Mouse (Mus musculus) liver, embryonic 11.5 days (tissue): ENCODE results near the gene Cd22. TPM values are rescaled to one million over a fixed set of nuclear protein-coding genes. Genes with fewer than 3 reads are reported as not detected.

ENCODE experiments used
- ATAC-seq: fragments of 200-750 bp; cut with Nextera tagmentation; replicated peaks from 2 replicates; pipeline ENCODE4 v1.8.0; 2017; ENCODE audit warnings: moderate number of reproducible peaks, mild to moderate bottlenecking, moderate TSS enrichment, moderate library complexity; ENCODE audit not compliant: low FRiP score
- DNase-seq: peaks from one replicate; pipeline ENCODE4 v3.0.0-alpha.2; 2017; ENCODE audit warnings: low spot score
- H3K27ac ChIP-seq: fragments of 300-500 bp; sonication (generic); 2 replicates; pipeline ENCODE4 v1.5.1; 2014; ENCODE audit warnings: mild to moderate bottlenecking, low read depth, low read length, control low read depth
- H3K27me3 ChIP-seq: fragments of 300-500 bp; sonication (generic); replicated peaks from 2 replicates; pipeline ENCODE4 v1.6.1; 2014; ENCODE audit warnings: low read length, mixed read lengths; ENCODE audit not compliant: control insufficient read depth, insufficient read depth
- H3K36me3 ChIP-seq: fragments of 300-500 bp; sonication (generic); 2 replicates; pipeline ENCODE4 v1.6.1; 2014; ENCODE audit warnings: mild to moderate bottlenecking, low read length, moderate library complexity, mixed read lengths; ENCODE audit not compliant: control insufficient read depth, insufficient read depth
- H3K4me1 ChIP-seq: fragments of 300-500 bp; sonication (generic); replicated peaks from 2 replicates; pipeline ENCODE4 v1.6.1; 2014; ENCODE audit warnings: low read length, mixed read lengths; ENCODE audit not compliant: control insufficient read depth, insufficient read depth
- H3K4me2 ChIP-seq: fragments of 300-500 bp; sonication (generic); 2 replicates; pipeline ENCODE4 v1.6.1; 2014; ENCODE audit warnings: mild to moderate bottlenecking, control low read depth, moderate library complexity
- H3K4me3 ChIP-seq: fragments of 300-500 bp; sonication (generic); 2 replicates; pipeline ENCODE4 v1.5.1; 2014; ENCODE audit warnings: low read depth, low read length, control low read depth
- H3K9ac ChIP-seq: fragments of 300-500 bp; sonication (generic); 2 replicates; pipeline ENCODE4 v1.6.1; 2014; ENCODE audit warnings: low read depth, low read length, control low read depth
- H3K9me3 ChIP-seq: fragments of 300-500 bp; sonication (generic); 2 replicates; pipeline ENCODE4 v1.6.1; 2016; ENCODE audit warnings: low read length, inconsistent platforms, mixed read lengths; ENCODE audit not compliant: control insufficient read depth
- WGBS: fragments of 180-500 bp; shearing (Covaris S2); extraction: QIAGEN DNeasy Blood & Tissue Kit; methylation state at CpG from one replicate; pipeline ENCODE4 v1.1.7; 2014; 5-methylcytosine and 5-hydroxymethylcytosine counted together
- polyA plus RNA-seq: library from polyadenylated mRNA; unstranded; fragments of >200 nt; fragmentation: Nextera tagmentation; extraction: Ambion mirVana; gene quantifications from 2 replicates; pipeline ENCODE4 v1.2.1, GENCODE M21; 2014

Cd22 gene
- polyA plus RNA-seq, 1 experiment from 2014 or later = 0.07 TPM

DNA sequence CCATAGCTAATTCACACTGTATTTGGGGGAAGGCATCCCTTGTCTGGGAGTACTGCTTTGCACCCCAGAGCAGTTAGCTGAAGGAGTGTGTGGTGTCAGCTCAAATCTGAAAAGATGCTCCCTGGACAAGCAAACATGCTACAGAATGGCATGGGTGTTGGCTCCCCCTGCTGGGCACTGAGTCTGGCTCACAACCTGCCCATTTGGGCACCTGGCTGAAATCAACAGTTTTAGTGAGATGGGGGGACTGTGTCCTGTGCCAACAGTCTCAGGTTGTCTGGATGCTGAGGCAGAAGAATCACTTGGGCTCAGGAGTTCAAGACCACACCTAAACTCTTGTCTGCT lies 20.9 kb downstream of the Cd22 start:
- H3K4me2 ChIP-seq = no peak overlapping the region
- no peaks in the 10 kb centered on the region for H3K9me3 ChIP-seq
- DNase-seq = peak; percentile 62
- no peak overlapping the region for H3K9ac ChIP-seq
- H3K4me3 ChIP-seq = no peak overlapping the region
- peaks cover 3% of the 10 kb centered on the region; the same call in 1 of the 2 replicates for H3K4me1 ChIP-seq
- H3K27ac ChIP-seq = no peak overlapping the region
- no peaks in the 10 kb centered on the region for H3K36me3 ChIP-seq
- no peak for ATAC-seq
- no peaks in the 10 kb centered on the region for H3K27me3 ChIP-seq

DNA sequence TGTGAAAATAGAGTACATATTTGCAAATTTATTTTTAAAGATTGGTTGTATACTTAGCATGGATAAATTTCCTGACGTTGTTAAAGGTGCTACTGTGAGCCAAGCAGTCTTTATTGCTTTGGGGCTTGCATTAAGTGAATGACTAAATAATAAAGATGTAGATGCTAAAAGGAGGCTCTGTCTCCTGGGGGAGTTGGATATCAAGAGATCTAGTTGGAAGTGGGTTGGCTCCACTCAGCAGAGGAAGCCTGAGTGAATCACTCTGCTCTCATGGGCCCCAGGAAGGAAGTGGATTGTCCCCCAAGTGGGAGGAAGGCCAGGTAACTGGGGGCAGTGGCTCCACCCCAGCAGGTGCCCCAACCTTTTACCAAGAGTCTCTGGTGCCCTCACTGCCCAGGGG lies 22.4 kb downstream of the Cd22 start:
- no peak for ATAC-seq
- 60% methylated on average over 1 of the region's 1 CpGs for WGBS
- H3K9me3 ChIP-seq = no peaks in the 10 kb centered on the region

DNA sequence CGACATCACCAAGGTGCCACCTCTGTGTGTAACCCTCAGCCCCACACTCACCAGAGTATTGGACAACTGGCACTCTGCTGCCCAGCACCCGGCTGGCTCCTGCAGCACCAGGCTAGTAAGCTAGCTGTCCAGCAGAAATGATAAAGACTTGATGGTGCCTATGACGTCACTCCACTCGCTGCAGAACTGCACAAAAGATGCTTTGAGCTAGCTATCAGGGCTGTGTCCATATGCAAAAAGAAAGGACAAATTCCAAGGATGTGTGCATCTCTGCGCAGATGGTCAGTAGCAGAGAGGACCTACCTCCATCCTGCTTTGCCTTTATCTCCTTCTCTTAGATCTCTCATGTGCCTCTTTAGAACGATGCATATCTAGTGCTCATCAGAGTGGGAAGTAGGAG lies 24.1 kb downstream of the Cd22 start, which contains the start of gene Ffar3:
Gene Ffar3 (minus strand): TSS at position 101 of the 400 bp plus-strand sequence.
- no peak within 1 kb of the TSS for H3K9ac ChIP-seq
- no peaks in the 10 kb centered on the region for H3K36me3 ChIP-seq
- DNase-seq = no peak
- peaks cover 3% of the 10 kb centered on the region; the same call in 1 of the 2 replicates for H3K4me1 ChIP-seq
- H3K27ac ChIP-seq = no peak within 1 kb of the TSS
- WGBS = 69% methylated on average over 6 of the region's 6 CpGs
- H3K27me3 ChIP-seq = no peaks in the 10 kb centered on the region
- no peaks in the 10 kb centered on the region for H3K9me3 ChIP-seq
- H3K4me2 ChIP-seq = no peak within 1 kb of the TSS
- no peak within 1 kb of the TSS for H3K4me3 ChIP-seq
- no peak for ATAC-seq

More for the DNA sequence above, 22.4 kb downstream of the Cd22 start:
- Histone ChIP-seq H3K4me1 (peaks cover 3% of the 10 kb centered on the region; the same call in 1 of the 2 replicates), H3K4me2 (no peak overlapping the region), H3K27me3 (no peaks in the 10 kb centered on the region), H3K4me3 (no peak overlapping the region), H3K9ac (no peak overlapping the region), H3K27ac (no peak overlapping the region), H3K36me3 (no peaks in the 10 kb centered on the region)
- DNase-seq = no peak

DNA sequence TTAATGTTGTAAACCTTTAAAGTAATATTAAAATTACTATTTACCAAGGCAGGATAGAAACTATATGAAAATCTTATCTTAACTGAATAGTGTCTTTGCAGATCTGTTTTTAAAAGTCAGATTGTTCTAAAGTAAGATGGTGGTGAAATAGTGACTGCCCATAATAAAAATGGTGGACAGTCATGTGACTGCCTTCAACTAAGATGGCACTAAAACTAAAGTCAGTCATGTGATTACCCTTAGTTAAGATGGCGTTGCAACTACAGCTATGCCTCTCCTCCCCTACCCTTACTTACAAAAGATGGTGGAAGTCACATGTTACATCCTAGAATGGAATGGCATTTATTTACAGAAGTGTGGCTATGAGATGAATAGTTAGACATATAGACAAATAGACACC lies 28.7 kb downstream of the Cd22 start:
- Histone ChIP-seq H3K4me2 (no peak overlapping the region), H3K4me3 (no peak overlapping the region), H3K27me3 (no peaks in the 10 kb centered on the region), H3K27ac (no peak overlapping the region), H3K9ac (no peak overlapping the region), H3K9me3 (no peaks in the 10 kb centered on the region), H3K36me3 (no peaks in the 10 kb centered on the region), H3K4me1 (no peaks in the 10 kb centered on the region)
- DNase-seq = no peak
- 84% methylated on average over 1 of the region's 1 CpGs for WGBS
- no peak for ATAC-seq

DNA sequence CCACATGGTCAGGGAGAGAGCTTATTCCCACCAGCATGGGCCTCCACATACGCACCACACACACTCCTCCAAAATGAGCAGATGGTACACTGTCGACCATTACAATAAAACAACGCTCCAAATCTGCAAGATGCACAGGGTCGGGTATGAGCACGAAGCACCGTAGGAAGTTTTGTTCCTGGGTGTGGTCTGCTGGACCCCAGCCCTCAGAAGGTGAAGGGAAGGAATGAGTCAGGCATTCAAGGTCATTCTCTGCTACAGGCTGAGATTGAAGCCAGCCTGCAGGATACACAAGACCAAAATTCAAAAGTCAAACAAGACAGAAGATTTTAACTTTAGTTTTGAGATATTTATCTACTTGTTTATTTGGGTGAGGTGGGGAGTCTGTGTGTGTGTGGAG lies 32.2 kb downstream of the Cd22 start:
- no peak overlapping the region for H3K9ac ChIP-seq
- DNase-seq (no peak), ATAC-seq (no peak)
- H3K27me3 ChIP-seq = no peaks in the 10 kb centered on the region
- no peaks in the 10 kb centered on the region for H3K9me3 ChIP-seq
- WGBS = 69% methylated on average over 6 of the region's 6 CpGs
- H3K4me2 ChIP-seq = no peak overlapping the region
- no peak overlapping the region for H3K4me3 ChIP-seq
- H3K36me3 ChIP-seq = no peaks in the 10 kb centered on the region
- H3K27ac ChIP-seq = no peak overlapping the region
- no peaks in the 10 kb centered on the region; the same call in none of the 2 replicates for H3K4me1 ChIP-seq

DNA sequence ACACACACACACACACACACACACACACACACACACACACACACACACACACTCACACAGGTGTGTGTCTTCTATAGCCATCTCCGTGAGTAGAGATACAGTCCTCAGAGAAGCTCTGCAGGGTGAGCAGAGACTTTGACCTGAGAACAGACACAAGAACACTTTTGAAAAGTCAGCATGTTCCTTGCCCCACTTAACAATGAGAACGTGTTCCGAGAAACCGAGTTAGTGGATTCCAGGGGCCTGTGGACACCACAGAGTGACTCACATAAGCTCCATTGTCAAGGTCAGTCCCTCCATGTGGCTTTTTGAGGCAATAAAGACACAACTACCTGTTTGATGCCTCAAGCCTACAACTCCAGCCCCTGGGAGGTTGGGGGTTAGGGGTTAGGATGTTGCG lies 32.8 kb downstream of the Cd22 start:
- Histone ChIP-seq H3K27me3 (no peaks in the 10 kb centered on the region), H3K9ac (no peak overlapping the region), H3K36me3 (no peaks in the 10 kb centered on the region), H3K4me3 (no peak overlapping the region), H3K4me1 (no peaks in the 10 kb centered on the region; the same call in none of the 2 replicates), H3K9me3 (no peaks in the 10 kb centered on the region), H3K4me2 (no peak overlapping the region), H3K27ac (no peak overlapping the region)
- ATAC-seq (no peak), DNase-seq (no peak)
- 83% methylated on average over 5 of the region's 5 CpGs for WGBS

DNA sequence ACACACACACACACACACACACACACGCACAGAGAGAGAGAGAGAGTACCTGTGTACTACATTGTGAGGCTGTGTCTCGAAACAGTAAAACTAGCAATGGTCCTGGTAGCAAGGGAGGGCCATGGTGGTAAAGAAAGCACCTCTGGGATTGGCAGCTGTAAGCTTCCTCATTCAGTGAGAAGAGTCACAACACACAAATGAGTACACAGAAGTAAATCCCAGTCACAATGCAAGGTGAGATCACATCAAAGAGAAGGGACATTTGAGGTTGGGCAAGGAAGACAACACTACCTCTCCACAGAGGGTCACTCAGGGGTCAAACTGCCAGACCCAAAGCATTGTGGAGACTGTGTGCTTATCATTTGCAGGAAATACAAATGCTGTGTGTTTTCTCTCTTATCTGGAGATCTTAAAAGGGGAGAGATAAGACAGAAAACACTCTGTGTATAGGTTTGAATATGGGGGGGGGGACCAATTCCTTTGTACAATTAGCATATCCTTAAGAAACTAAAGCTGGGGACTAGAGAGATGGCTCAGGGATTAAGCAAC lies 33.6 kb downstream of the Cd22 start:
- no peaks in the 10 kb centered on the region for H3K9me3 ChIP-seq
- no peaks in the 10 kb centered on the region for H3K27me3 ChIP-seq
- no peak for ATAC-seq
- no peak overlapping the region for H3K27ac ChIP-seq
- H3K9ac ChIP-seq = no peak overlapping the region
- no peaks in the 10 kb centered on the region; the same call in none of the 2 replicates for H3K4me1 ChIP-seq
- H3K4me3 ChIP-seq = no peak overlapping the region
- 62% methylated on average over 2 of the region's 2 CpGs for WGBS
- no peak overlapping the region for H3K4me2 ChIP-seq
- no peaks in the 10 kb centered on the region for H3K36me3 ChIP-seq
- no peak for DNase-seq

DNA sequence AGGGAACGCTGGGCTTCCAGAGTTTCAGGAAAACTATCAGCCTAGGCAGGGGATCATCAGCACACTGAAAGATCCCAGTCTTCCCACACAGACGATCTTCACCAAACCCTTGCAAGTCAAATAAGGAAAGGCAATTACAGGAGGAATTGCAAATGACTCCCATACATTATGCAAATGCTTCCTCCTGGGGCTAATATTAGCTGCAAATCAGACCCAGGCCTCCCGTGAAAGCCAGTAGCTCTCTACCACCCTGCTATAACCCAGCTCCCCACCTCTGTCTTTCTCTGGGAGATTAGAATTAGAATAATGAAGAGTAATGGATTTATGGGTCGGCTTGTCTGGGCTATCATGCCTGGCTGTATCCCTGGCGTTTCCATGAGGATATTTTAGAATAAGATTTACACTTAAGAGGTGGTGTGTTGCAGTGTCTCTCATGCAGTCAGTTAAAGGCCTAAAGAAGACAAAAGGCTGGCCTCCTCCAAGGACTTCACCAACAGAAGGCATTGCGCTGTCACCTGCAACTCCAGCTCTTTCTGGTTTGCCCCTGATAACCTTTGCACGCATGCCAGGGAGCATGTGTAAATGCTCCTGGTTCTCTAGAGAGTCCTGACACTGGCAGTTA lies 35.4 kb downstream of the Cd22 start:
- no peak for ATAC-seq
- no peaks in the 10 kb centered on the region for H3K36me3 ChIP-seq
- no peak overlapping the region for H3K27ac ChIP-seq
- no peaks in the 10 kb centered on the region for H3K27me3 ChIP-seq
- H3K9me3 ChIP-seq = no peaks in the 10 kb centered on the region
- no peaks in the 10 kb centered on the region; the same call in none of the 2 replicates for H3K4me1 ChIP-seq
- no peak overlapping the region for H3K4me2 ChIP-seq
- H3K4me3 ChIP-seq = no peak overlapping the region
- DNase-seq = no peak
- H3K9ac ChIP-seq = no peak overlapping the region
- 42% methylated on average over 7 of the region's 7 CpGs for WGBS

DNA sequence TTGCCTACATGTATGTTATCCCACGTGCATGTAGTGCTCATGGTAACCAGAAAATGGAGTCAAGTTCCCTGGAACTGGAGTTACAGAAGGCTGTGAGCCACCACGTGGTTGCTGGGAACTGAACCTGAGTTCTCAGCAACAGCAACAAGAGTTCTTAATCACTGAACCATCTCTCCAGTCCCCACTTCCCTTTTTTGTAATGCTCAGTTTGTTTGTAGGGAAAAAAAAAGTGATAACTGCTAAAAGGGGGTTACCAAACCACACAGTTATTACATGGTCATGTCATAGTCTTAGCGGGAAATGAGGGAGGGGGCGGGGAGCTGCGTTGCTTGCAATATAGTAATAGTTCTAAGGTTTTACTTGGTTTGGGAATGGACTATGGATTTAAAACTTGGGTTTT lies 38.0 kb downstream of the Cd22 start:
- Histone ChIP-seq H3K4me2 (no peak overlapping the region), H3K9me3 (no peaks in the 10 kb centered on the region), H3K27me3 (no peaks in the 10 kb centered on the region), H3K4me1 (no peaks in the 10 kb centered on the region; the same call in none of the 2 replicates), H3K9ac (no peak overlapping the region), H3K36me3 (no peaks in the 10 kb centered on the region), H3K4me3 (no peak overlapping the region), H3K27ac (no peak overlapping the region)
- DNase-seq (no peak), ATAC-seq (no peak)
- WGBS = 54% methylated on average over 5 of the region's 5 CpGs
